Mouse (Mus musculus) layer of hippocampus, postnatal 36 days (tissue): ENCODE measurements at regions not wholly inside any gene's neighbourhood (a gene's known extent, or its start where the extent isn't known, plus 50 kb on each side); places are given as distances from the start of the nearest gene placed in this dataset.
"Not testable (repeated sequence)": the region's sequence is repeated elsewhere in the genome, so short reads cannot be mapped to it uniquely, and the experiment has no call there.

Experiments
- DNase-seq, 2 experiments: peaks; one replicate each; pipeline ENCODE4 v3.0.0; 2022

- no peak for DNase-seq
Observed at GRCm38 (mm10) chr5:129354877-129355276, 146.1 kb upstream of the Sfswap start.

DNA sequence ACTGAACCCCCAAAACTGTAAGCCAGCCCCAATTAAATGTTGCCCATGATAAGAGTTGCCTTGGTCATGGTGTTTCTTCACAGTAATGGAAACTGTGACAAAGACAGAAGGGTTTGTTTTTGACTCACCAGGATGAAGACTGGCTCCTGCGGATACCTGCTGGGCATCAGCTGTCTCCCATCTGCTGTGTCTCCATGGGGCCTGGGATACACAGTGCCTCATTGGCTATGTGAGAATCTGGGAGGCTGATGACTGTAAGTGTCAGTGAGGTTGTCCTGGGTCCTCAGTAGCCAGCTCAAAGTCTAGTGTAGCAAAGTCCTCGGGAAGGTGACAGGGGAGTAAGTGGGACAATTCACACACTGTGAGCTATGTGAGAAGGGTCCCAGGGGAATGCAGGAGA is 139.5 kb upstream of the Sfswap start:
- no peak for DNase-seq

- DNase-seq = no peak
Observed at GRCm38 (mm10) chr5:129363189-129363588, 137.8 kb upstream of the Sfswap start.

- no peak for DNase-seq
Observed at GRCm38 (mm10) chr5:129365026-129365425, 136.0 kb upstream of the Sfswap start.

DNA sequence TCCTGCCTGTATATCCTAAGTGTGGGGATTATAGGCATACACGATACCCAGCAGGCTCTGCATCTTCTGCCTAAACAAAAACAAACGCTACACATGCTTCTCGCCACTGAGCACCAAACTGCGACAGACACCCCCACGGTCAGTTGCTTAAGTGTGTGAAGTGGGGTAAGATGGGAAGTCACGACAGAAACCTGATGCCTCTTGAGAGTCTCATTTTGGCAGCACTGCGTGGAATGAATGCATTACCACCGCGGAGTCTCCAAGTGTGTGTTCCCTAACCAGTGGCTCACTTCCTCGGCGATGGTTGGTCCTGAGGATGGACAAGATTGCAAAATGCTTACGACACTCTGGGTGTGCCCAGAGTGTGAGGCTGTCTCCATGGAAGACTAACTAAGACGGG is 133.8 kb upstream of the Sfswap start:
- no peak for DNase-seq

DNA sequence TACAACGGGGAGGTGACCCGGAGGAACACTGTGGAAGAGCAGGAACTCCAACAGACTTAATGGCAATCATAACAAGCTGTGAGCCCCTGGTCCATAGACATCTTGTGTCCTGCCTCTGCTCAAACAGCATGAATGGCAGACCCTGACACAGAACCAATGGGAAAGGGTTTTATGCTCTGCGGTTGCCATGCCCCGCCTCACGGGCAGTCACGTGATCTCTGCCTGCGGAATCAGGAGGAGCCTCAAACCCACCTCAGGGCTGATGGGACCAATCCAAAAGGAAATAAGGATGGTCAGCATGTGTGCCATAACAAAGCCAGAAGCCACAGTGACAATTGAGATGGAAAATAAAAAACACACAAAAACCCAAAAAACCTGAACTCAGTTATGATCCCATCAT is 120.2 kb upstream of the Sfswap start:
- DNase-seq = no peak

GRCm38 (mm10) chr5:129384976-129385375 is 116.0 kb upstream of the Sfswap start:
- no peak for DNase-seq

GRCm38 (mm10) chr5:129385965-129386643 is 114.9 kb upstream of the Sfswap start:
- not testable (repeated sequence) for DNase-seq

DNA sequence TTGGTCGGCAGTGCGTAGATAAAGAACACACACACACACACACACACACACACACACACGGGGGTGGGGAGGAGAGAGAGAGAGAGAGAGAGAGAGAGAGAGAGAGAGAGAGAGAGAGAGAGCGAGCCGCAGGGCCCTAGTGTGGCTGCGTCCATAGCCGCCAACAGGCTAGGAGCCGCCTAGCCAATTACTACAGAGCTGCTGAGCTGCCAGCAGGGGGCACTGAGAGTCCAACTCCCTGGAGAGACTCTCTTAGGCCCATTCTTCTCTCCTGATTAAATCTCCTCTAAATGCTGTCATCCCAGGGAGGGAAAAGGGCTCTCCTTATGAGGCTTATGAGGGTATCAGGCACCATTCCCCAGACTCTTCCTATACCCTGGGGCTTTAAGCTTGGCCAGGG is 114.3 kb upstream of the Sfswap start:
- DNase-seq = not testable (repeated sequence)

DNA sequence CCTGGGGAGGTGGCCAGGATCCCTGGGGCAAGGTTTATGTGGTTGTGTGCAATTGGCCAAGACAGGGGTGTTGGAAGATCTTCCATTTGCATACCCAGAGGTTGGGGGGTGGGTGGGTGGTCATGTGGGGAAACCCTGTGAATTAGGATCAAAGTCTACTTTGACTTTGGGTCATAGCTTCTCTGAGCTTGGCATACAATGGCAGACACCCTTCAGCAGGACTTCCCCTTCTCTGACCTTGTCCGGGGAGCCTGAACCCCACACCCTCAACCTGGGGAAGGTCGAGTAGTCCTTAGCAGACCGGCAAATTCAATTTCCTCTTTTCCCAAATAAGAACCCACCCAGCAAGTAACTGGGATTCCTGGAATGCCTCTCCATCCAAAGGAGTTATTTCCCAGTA is 113.7 kb upstream of the Sfswap start:
- DNase-seq = no peak

DNA sequence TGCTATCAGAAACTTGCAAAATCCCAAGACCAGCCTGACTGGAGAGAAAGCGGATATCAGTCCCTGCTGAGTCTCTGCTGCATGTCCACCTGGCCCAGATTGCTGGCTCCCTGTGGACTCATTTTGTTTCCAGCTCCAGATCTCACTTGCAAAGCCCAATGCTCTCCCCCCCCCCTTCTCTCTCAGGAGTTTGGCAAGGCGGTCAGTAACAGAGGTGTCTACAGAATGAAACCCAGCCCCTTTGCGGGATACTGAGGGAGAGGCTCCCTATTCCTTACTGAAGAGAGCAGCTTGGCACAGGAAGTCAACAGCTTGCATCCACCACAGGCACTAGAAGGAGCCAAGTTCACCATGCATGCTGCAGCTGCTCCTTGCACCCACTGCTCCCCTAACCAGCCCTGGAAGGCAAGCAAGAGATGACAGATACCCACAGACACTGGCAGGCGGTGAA is 110.1 kb upstream of the Sfswap start:
- peak; percentile 33 to 37 for DNase-seq

DNA sequence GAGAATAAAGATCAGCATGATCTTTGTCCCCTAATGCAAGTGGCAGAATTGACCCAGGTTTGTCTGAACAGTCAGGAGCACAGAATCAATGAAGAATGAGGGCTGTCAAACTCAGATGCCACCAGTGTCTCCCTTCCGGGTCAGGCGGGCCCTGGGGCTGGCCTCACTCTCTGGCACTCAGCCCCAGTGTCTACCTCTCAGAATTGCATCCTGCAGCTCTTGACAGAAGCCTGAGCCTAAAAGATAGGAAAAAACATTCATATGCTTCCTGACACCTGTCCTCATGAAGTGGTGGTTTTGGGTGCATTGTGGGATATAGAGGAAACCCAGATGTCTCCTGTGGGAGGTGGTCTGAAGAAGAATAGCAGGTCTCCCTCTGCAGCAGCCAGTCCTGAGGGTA is 107.9 kb upstream of the Sfswap start:
- DNase-seq = no peak

DNA sequence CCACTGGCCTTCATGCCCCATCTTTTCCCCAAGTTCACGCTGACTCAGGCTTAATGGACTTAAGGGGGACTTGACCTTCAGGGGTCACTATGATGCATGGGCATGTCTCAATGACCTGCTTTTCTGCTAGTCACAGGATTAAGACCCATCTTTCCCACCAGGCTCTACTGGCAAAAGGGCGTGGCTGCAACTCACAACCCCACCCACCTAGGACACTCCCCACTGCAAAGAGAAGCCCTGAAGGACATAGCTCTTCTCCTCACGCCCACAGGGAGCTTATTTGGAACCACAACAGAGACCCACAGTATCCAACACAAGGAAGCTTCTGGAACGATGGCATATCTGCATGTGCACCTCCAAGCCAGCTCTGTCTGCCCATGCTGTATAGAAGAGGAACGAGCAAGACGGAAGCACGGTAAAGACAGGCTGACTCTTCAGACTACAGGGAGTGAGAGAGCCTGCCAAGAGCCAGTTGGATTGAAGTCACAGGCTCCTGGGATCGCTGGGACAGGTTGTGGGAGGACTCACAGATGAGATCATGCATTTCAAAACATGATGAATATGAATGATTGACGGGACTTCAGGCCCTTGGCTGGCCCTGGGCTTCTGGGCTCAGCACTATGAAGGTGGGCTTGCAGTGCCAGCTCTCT is 107.3 kb upstream of the Sfswap start:
- DNase-seq = peak; percentile 33 to 41

DNA sequence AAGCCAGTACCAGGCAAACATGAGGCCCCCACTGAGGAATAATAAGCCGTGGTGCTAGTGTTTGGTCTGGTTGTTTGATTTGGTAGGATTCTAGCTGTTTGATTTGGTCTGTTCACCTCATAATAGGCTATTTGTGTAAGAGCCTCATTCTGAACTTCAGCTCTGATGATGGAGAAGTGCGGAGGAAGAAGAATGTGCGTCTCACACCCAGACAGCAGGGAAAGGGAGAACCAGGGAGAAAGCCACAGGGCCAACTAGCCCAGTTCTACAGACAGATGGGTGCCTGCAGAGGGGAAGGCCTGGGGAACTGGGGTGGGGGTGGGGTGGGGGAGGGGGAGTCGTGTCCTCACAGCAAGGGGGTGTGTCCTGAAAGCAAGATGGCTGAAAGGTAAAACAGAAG is 106.6 kb upstream of the Sfswap start:
- no peak for DNase-seq

- DNase-seq = no peak
Observed at GRCm38 (mm10) chr5:129397311-129397710, 103.7 kb upstream of the Sfswap start.

- DNase-seq = no peak
Observed at GRCm38 (mm10) chr5:129406259-129406658, 94.8 kb upstream of the Sfswap start.

DNA sequence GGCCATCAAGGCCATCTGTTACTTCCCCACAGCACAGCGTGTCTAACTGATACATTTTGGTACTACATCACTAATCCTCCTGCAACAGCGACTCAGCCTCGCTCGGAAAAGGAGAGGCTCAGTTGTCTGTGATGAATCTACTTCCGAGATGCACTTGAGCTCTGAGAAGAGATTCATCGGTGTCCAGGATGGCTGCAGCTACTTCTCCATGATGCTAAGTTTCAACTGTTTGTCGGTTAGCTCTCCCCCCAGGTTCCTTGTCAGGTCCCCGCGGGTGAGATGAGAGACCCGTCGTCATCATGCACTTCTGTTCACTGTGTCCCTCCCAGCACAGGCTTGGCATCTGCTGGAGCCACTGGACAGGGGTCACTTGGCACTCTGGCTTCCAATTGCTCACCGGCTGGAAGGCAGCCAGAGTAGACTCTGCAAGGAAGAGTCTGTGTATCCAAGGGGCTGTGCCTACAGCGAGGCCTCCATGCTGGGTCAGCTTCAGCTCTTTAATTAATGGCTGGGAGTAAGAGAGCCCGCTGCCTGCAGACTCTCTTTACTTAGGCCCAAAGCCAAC is 91.5 kb upstream of the Sfswap start:
- no peak for DNase-seq

GRCm38 (mm10) chr5:129412161-129412560 is 88.9 kb upstream of the Sfswap start:
- DNase-seq = no peak

DNA sequence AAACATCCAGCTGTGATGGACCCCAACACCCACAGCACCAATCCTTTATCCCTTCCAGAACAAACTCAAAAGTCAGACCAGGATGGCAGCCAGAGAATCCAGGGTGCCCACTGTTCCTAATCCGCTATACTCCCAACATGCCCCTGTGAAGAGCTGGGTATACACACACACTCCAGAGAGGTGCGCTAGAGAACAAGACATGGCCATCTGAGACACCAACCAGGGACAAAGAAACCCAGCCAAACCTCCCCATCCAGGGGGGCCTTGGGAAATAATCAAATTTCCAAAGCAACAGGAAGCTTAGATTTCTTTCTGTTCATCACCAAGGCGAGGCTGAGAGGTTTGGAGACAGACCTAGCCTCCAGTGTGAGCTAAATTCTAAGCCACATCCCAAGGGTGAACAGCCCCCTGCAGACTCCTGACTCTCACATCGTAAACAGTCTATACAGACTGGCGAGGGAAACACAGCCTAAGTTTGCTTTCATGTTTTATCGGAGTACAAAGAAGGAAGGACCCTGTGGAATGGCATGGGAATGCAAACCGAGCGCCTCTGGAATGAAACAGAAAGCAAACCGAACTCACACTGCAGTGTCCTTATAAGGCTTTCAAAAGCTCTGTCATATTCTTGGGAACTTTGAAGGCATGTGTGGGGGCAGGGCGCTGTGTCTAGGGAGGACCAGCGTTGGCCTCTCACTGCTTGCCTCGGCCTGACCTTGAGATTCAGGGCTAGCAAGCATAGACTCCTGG is 85.9 kb upstream of the Sfswap start:
- DNase-seq = no peak

DNA sequence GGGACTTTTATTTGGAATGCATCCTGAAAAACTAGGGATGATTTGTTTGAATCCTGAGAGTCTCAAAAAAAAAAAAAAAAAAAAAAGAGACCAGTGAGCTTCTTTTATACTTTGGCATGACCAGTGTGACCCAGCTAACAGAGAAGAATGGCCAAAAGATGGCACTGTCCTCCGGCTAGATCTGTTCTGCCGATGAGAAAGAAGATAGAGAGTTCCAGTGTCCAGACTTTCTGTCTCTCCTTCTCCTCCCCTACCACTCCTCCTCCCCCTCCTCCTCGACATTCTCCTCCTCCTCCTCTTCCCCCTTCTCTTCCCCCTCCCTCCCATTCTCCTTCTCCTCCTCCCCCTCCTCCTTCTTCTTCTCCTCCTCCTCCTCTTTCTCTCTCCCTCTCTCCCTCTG is 84.6 kb upstream of the Sfswap start:
- no peak for DNase-seq

GRCm38 (mm10) chr5:129417516-129417915 is 83.5 kb upstream of the Sfswap start:
- no peak for DNase-seq

- no peak for DNase-seq
Observed at GRCm38 (mm10) chr5:129420981-129421380, 80.0 kb upstream of the Sfswap start.

DNA sequence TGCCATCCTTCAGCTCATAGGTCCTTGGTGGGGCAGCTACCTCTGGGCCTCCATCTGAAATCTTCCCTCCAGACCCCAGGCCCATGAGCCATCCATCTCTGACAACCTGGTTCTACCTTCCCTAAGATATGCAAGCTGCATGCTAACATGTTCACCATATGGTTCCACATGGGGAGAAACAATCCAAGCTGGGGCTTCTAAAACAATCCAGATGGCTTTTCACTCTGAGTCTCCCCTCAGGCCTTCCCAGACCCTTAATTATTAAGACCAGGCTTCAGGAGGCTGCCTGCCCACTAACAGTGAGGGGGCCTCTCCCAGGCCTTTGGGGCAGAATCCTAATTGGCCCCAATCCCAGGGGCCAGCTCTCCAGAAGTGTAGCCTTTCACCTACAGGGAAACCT is 71.1 kb upstream of the Sfswap start:
- no peak for DNase-seq
